Mouse (Mus musculus) brain, embryonic 18.5 days (tissue): ENCODE data around the gene Kif13a.
A peak's percentile ranks its signal among the peaks of the same experiment; 100 is the strongest.

Experiments used
- DNase-seq: peaks from one replicate; pipeline ENCODE4 v3.0.0-alpha.2; 2012; ENCODE audit warnings: low read depth, low spot score

Gene Kif13a

DNA sequence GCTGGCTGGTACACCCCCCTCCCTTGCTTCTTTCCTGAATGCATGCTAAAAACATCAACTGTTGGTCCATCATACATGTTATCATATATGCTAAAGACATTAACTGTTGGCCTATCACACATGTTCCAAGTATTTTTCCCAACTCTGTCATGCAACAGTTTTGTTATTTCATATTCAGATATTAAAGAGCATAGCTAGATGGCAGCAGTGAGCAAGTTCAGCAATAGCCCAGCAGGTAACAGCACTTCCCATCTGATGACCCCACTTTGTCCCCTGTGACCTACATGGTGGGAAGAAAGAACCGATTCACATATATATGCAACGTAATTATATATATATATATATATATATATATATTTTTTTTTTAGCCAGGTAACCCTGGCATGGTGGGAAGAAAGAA lies 91.1 kb downstream of the Kif13a start:
- no peak for DNase-seq

DNA sequence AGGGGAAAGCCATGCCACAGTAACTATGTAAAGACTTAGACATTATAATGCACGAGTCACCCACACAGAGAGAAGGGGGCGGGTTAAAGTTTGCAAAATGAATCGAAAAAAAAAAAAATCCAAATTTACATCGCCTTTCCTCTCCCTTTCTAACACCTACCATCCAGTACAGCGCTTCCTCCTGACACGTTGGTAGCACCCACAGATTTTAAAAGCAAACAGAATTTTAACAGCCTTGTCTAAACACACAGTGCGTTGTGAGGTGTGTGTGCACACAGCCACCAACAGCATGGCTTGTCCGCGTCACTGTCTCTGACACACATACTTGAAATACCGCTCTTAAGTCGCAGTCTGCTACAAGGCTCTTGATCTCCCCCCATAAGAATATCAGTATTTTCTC lies 94.3 kb downstream of the Kif13a start:
- DNase-seq = no peak

DNA sequence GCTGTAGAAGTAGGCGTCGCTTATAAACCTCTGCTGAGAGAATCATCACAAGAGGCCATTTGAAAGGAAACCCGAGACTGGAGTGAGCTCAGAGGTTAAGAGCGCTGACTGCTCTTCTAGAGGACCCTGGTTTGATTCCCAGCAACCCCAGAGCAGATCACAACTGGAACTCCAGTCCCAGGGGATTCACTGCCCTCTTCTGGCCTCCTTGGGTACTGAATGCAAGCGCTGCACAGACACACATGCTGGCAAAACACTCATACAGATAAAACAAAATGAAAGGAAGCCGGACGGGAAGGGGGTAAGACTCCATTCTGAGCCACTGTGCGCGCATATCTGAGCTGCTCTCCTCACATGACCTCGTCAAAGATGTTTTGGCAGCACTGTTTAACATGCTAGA lies 94.9 kb downstream of the Kif13a start:
- no peak for DNase-seq

DNA sequence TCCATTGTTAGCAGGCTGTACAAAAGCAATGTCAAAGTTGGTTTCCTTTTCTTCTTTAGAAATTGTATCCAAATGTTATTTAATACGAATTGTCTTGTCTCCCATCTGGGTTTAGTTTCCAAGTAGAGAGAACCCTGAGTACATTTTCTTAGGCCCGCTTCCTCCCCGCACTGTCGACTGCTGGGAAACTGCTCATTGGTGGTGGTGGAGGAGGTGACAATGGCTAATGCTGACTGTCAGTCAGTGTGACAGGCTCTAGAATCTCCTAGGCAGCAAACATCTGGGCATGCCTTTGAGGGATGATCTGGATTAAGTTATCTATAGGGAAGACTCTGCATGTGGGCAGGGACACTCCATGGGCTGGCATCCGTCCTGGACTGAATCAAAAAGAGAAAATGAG lies 96.1 kb downstream of the Kif13a start:
- no peak for DNase-seq

DNA sequence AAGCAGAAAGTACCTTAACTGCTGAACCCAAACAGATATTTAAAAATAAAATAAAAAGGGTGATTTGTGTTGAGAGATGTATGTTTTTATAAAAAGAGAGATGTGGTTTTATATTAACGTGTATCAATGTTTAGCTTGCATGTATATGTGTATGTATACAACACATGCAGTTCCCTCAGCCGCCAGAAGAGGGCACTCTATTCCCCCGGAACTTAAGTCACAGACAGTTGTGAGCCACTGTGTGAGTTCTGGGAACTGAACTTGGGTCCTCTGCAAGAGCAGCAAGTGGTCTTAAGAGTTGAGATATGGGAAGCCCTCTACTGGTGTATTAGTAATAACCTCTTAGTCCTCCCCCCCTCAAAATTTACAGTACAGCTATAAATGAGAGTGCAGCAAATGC lies 96.7 kb downstream of the Kif13a start:
- no peak for DNase-seq

DNA sequence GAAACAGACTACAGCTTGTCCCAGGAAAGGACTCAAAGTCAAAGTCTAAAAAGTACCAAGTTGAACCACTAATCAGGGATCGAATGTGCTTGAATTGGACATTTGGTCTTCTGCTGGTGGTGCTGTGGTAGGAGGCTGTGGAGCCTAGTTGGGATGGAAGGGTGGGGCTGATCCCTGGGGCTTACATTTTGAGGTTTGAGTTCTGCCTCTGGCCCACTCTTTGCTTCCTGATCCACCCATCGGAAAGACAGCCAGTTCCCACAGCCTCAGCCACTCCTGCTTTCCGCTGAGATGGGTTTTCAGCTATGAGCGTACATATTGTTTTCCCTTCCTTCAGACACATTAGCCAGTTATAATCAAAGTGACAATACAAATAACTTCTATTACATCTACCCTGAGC lies 106.4 kb downstream of the Kif13a start:
- DNase-seq = no peak

DNA sequence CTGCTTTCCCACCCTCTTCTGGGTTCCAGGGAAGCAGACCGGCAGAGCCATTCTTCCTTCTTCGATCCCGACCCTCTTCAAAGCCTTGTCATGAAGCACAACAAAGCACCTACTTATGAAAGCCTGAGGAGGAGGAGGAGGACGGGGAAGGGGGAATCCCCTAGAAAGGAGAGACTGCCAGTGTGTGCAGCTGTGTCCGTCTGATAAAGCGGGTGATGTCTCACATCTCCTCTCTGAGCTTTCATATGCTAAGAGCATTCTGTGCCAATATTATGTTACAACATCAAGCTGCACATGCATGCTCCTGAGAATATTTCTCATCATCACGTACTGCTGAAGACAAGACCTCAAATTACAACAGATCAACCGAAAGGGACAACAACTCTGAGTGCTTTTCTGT lies 107.5 kb downstream of the Kif13a start:
- no peak for DNase-seq

DNA sequence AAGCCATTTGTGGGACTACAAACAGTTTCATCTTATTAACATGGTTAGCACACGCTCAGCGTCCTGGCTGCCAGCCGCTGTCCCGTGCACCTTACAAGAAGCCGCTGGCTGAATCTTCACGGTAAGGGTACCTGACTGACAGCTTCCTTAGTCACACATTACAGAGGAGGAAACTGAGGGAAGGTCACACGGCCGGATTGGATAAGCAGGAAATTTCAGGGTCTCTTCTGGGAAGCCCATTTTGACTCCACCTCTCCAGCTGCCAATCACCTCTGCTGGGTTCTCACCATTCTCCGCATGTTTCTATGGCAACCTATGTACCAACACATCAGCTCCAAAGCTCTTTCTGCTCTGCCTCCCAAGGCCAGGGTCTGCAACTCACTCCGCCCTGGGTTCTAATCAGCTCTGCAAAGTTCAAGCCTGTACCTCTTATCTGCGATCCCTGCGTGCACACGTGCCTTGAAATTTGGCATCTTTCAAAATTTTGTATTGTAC lies 109.9 kb downstream of the Kif13a start:
- DNase-seq = peak; percentile 32

DNA sequence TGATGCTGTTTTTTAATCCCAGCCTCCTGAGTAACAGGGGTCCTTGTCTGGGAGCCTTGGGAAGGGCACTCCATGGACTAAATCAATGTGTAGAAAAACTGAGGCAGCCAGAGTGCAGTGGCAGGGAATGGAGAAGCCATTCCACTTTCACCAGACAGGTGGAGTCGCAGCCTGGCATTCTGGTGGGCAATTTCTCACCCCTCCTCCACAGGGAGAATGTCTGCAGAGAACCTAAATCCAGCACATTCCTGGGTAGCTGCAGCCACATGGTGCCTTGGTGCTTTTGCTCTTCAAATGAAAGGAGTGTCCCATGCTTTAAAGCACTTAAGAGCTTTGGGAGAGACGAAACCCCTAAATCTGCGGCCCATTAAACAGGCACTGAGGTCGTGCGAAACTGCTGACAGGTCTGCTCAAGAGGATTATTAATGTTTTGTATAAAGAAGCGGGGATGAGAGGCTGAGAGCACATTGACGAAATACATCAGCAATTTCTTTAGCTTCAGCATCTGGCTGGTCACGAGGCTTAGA lies 110.4 kb downstream of the Kif13a start:
- DNase-seq = peak; percentile 6

DNA sequence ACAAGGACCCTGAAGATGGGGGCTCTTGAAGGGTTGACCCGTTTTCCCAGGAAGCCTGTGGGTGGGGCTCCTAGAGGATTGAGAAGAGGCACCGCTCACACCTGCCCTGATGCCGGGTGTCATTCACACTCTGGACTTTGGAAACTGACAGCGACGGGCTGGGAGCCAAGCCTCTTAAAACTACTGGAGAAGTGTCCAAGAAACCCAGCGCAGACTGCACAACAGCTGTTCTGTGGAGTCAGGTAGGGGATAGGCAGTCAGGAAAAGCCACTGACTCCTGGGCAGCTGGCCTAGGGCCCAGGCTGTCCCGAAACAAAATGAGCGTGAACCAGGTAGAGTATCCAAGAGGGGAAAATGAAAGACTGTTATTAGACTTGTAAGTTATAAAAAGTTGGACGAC lies 111.3 kb downstream of the Kif13a start:
- no peak for DNase-seq

DNA sequence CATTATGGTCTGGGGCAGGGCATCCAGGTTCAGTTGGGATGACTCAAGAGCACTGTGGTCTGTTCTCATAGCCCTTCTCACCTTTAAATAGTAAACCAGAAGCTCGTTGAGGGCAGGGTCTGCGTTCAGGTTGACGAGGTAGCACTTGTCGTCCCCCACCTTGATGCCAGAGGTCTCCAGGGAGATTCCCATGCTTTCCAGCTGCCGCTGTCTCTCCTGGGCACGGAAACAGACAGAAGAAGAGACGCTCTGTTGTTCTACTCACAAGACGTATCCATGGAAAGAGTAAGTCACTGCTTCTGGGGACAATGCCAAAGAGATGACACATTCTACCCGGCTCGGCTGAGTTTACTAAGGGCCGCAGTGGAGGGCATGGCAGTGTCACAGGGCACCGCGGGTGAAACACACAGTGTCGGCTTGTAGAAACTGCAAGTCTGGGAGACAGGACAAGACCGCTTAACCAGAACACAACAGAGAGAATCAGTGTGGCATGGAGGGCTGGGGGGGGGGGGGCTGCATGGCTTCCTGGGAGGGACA lies 117.0 kb downstream of the Kif13a start:
- DNase-seq = no peak

DNA sequence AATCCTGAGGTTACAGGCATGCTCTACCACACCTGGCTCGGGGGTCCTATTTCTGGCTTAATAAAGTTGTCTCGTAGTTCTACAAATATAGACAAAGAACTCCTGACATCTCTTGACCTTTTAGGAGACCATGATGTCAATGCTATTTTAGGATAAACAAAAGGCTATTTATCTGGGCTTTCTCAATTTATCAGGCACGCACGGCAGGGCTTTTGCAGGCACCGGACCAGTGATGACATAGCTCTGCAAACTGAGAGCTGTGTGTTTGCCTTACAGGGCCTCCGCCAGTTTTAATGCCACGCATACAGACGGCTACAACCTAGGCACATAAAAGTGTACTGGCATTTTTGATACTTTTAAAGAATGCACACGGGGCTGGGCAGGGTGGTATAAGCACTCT lies 118.0 kb downstream of the Kif13a start:
- no peak for DNase-seq

DNA sequence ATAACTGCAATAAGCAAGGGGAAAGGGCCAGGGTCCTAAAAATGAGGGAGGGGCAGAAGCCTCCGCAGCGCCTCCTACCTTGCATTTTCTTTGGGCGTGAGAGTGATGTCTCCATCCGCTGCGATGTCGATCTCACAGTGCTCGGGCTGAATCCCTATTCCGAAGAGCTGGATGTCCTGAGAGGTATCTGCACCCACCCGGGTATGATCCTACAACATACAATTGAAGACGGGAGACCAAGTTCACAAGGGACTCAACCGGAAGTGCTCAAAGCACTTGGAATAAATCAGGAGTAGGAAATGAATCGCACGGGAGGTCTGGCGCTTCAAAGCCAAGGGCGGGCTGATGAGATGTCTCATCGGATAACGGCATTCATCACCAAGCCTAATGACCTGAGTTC lies 119.1 kb downstream of the Kif13a start:
- no peak for DNase-seq

DNA sequence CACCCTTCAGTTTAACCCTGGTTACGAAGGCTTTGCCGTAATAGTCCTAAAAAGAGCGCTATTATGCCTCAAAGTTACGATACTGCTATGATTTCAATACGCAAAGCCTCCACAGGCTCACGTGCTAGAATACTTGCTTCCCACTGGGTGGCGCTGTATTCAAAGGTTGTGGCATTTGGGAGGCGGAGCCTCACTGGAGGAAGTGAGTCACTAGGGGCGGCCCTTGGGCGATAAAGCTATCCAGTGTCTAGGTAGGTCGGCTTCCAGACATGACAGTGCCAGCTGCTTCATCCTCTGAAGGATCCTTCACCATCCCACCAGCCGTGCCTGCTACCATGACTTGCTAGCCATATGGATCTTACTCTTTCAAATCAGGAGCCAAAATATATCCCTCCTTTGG lies 119.6 kb downstream of the Kif13a start:
- no peak for DNase-seq

DNA sequence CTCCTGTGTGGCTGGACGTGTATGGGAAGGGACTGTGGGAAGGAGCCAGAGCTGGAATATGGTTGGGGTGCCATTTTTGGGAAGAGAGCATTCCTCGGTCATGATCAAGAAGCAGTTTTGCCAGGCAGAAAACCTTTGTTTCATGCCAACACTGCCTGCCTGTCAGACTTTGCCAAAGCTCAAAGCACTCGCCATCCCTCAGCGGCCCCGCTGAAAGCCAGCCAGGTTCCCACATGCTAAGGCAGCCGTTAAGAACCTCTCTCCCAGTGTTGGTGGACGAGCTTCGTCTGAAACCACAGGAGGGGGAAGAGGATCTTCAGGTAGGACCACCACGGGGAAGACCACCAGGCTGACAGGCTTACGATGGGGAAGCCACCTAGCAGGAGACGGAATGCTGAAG lies 121.8 kb downstream of the Kif13a start:
- DNase-seq = no peak

DNA sequence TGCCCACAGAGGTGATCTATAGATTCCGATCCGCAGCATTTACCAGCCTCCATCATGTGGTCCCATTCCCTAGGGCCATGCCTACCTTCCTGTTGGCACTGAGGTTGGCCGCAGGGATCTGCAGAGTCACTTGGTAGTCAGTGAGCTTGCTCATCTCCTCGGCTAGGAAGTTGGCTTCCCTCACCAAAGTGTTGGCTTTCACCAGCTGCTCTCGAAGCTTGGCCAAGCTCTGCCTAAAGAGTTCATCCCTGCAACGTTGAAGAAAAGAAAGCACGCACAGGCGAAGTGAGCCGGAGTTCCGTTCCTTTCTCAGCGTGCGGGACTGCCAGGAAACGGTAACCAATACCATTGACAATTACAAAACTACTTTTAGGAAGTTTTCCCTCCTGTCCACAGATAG lies 128.5 kb downstream of the Kif13a start:
- no peak for DNase-seq

DNA sequence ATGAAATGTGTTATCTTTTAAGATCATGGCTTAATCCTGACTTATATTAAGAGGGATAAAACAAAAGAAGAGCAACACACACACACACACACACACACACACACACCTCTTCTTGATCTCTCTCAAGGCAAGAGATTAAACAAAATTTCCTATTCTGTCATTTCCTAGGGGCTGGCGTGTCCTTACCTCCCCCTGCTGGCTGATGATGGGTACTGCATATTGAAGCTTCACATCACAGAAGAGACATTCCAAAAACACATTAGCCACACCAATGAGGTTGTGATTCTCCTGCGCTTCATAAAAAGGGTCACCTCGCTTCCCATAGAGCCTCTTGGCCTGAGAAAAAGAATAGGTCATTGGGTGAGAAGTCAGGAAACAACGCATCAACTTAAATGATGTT lies 131.5 kb downstream of the Kif13a start:
- peak; percentile 22 for DNase-seq

DNA sequence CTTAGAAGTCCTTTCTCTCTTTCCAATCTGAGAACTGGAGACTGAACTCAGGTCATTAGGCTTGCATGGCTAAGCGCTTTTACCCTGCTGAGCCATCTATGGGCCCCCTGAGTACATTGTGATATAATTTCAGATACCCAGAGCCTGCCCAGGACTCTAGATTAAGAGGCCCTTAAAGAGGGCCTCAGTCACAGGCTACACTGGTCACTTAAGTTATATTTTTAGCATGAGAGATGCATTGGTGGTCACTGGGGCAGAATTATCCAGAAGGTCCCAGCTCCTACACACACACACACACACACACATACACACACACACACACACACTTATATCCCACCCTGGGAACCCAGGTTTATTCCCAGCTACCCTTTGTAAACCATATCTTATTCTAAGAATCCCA lies 133.3 kb downstream of the Kif13a start:
- no peak for DNase-seq

DNA sequence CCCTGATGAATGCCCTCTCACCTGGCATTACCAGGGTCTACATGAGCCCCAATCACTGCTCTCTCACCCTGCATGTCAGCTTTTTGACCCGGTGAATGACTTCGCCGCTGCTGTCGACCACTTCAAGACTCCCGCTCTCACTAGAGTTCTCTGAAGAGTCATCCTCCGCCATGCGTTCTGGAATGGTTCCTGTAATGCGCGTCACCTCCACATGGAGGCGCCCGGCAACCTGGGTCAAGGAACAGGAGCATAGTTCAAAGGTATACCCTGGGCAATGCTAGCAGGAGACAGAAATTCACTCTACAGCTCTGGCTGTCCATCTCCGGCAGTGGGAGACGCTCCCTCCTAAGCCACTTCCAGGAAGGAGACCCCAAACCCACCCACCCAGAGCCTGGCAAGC lies 135.8 kb downstream of the Kif13a start:
- no peak for DNase-seq

DNA sequence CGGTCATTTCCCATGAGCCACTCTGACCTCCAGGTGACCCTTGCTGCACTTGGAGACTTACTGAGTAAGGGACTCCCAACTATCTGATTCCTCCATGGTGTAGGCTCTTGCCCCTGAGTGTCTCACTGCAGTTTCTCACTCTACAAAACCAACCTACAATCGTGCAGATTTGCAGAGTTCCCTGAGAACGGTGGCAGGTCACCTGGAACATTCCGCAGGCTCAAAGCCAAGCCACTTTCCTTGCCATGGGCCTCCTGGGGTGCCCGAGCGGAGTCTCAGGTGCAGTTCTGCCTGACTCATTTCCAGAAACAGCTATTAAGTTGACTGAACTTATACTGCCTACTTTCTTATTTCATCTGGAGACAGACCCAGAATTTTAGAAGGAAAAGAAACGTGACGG lies 141.2 kb downstream of the Kif13a start:
- DNase-seq = no peak

DNA sequence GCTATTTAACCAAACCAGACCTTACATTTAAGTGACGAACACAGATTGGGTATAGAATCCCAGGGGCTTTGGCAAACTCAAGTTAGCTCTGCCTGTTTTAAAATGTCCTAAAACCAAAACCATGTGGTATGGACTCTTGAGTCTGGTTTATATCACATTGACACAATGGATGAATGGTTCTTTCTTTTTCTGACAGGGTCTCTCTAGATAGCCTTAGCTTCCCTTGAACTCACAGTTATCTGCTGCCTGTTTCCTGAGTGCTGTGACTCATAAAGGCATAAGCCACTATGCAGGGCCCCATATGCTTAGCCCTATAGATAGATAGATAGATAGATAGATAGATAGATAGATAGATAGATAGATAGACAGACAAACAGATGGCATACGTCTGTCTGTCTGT lies 142.8 kb downstream of the Kif13a start:
- no peak for DNase-seq

DNA sequence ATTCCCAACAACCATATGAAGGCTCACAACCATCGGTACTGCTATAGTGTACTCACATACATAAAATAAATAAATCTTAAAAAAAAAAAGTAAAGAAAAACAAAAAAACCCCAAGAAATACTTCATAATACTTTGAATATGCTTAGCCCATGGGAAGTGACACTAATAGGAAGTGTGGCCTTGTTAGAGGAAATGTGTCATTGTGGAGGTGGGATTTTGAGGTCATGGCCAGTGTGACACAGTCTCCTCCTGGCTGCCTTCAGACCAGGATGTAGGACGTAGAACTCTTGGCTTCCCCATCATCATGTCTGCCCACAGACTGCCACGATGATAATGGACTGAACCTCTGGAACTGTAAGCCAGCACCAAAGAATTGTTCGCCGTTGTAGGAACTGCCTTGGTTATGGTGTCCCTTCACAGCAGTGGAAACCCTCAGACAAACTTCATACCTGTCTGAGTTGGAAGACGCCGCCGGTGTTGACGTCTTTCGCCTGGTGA lies 143.6 kb downstream of the Kif13a start:
- DNase-seq = no peak

DNA sequence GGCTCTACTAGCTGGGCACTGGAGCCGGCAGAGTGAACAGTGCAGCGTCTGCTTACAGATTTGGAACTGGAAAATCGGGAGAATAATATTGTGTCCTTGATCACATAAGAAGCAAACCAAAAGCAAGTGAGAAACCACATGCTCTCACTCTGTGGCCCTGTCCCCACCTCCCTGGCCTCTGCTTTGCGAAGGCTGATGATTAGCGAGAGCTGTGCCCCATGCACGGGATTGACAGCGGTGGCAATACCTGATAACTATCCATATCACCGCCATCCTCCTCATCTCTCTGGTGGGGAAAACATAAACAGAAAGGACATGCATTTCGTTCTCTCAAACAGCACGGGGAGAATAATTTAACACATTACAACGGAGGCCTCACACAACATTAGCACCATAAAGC lies 149.3 kb downstream of the Kif13a start:
- no peak for DNase-seq

DNA sequence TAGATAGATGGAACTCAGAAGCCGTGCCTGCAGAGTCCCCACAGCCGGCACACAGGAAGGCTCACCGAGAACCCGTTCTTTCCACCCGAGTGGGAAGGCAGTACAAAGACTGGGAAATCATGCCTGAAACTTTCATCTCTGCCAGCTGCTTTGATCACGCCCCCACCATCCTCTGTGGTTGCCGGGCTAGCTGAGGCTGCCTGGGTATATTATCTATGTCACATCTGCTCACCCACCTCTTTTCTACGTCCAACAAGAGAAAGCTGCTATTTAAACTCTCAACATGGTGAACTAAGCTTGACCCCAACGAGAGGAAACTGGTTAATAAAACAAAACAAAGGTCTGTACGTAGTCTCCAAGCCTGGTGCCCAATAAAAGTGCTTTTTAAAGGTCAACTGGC lies 149.8 kb downstream of the Kif13a start:
- no peak for DNase-seq
